Mouse (Mus musculus) CH12.LX (cell line): ENCODE measurements around the gene C130026I21Rik. TPM values are rescaled to one million over a fixed set of nuclear protein-coding genes. Genes with fewer than 3 reads are reported as not detected.
"Not testable (repeated sequence)": the region's sequence is repeated elsewhere in the genome, so short reads cannot be mapped to it uniquely, and the experiment has no call there.

Source experiments
- DNase-seq: peaks from one replicate; pipeline ENCODE4 v3.0.0-alpha.2; 2013; ENCODE audit errors: extremely low read depth
- H3K27ac ChIP-seq: 2 replicates; pipeline ENCODE4 v1.5.1; 2012; ENCODE audit warnings: low read depth, mild to moderate bottlenecking, control low read depth, moderate library complexity; ENCODE audit not compliant: insufficient read depth
- H3K27me3 ChIP-seq: replicated peaks from 2 replicates; pipeline ENCODE3; 2012; ENCODE audit warnings: inconsistent platforms
- H3K36me3 ChIP-seq, 2 experiments: replicated peaks in 1 of 2; 2 replicates each; pipeline versions ENCODE3 to v1.6.1; 2012; ENCODE audit warnings: inconsistent platforms in 1 of 2, low read length in 1 of 2, mild to moderate bottlenecking in 1 of 2, mixed read lengths in 1 of 2, moderate library complexity in 1 of 2; ENCODE audit not compliant: control insufficient read depth in 1 of 2, insufficient read depth in 1 of 2
- H3K4me1 ChIP-seq, 2 experiments: 2 replicates each; pipeline ENCODE4 v1.6.1; 2012; ENCODE audit warnings: inconsistent platforms in 1 of 2, moderate library complexity in 1 of 2; ENCODE audit not compliant: insufficient read depth in 2 of 2, control insufficient read depth in 1 of 2
- H3K4me2 ChIP-seq: 2 replicates; pipeline ENCODE4 v1.6.1; 2012; ENCODE audit warnings: low read depth, mild to moderate bottlenecking, control low read depth; ENCODE audit not compliant: poor library complexity, insufficient read depth, severe bottlenecking
- H3K4me3 ChIP-seq, 3 experiments: fragments of 150-350 bp in 1 of 3; sonication (generic) in 1 of 3; replicated peaks in 1 of 3; 2 replicates each; pipeline versions ENCODE3 to v1.5.1; 2011 to 2012; ENCODE audit warnings: low read depth in 2 of 3, low read length in 2 of 3, mild to moderate bottlenecking in 2 of 3, moderate library complexity in 2 of 3, control low read depth in 1 of 3, improper control_type of control experiment in 1 of 3, inconsistent platforms in 1 of 3, mixed read lengths in 1 of 3; ENCODE audit not compliant: poor library complexity in 1 of 3
- H3K79me2 ChIP-seq: replicated peaks from 2 replicates; pipeline ENCODE4 v1.6.1; 2012; ENCODE audit warnings: mild to moderate bottlenecking, moderate library complexity; ENCODE audit not compliant: control insufficient read depth, poor library complexity, insufficient read depth, severe bottlenecking; ENCODE audit errors: extremely low read depth
- H3K9ac ChIP-seq: 2 replicates; pipeline ENCODE4 v1.6.1; 2012; ENCODE audit warnings: low read depth, mild to moderate bottlenecking, control low read depth, moderate library complexity; ENCODE audit not compliant: insufficient read depth
- H3K9me3 ChIP-seq: replicated peaks from 2 replicates; pipeline ENCODE3; 2012; ENCODE audit warnings: low read length, inconsistent platforms, mixed read lengths
- EP300 ChIP-seq: IDR thresholded peaks from 2 replicates; pipeline ENCODE4 v1.6.1; 2011; ENCODE audit warnings: low read length, improper control_type of control experiment
- ETS1 ChIP-seq: conservative IDR thresholded peaks from 2 replicates; pipeline ENCODE4 v1.6.1; 2012; ENCODE audit warnings: low read depth, mild to moderate bottlenecking, inconsistent platforms, low read length, improper control_type of control experiment, moderate library complexity
- IRF4 ChIP-seq: IDR thresholded peaks from 2 replicates; pipeline ENCODE4 v1.6.1; 2014; ENCODE audit warnings: low read depth, mild to moderate bottlenecking, inconsistent platforms, low read length, improper control_type of control experiment
- KAT2A ChIP-seq: IDR thresholded peaks from 2 replicates; pipeline ENCODE4 v1.6.1; 2012; ENCODE audit warnings: low read length, improper control_type of control experiment, inconsistent platforms; ENCODE audit not compliant: insufficient replicate concordance
- TCF12 ChIP-seq: IDR thresholded peaks from 2 replicates; pipeline ENCODE4 v1.6.1; 2014; ENCODE audit warnings: low read depth, mild to moderate bottlenecking, inconsistent platforms, low read length, improper control_type of control experiment
- dilution Hi-C: fragments of 300-500 bp; cut with MboI; formaldehyde crosslinking; loops from 2 replicates; pipeline ENCODE4 v1.14.3; 2020; ENCODE audit warnings: low sequenced_read_pairs; ENCODE audit not compliant: extremely low pct_unique_long_range_greater_than_20kb, extremely low pct_ligation_motif_present
- in situ Hi-C: fragments of 300-500 bp; cut with MboI; formaldehyde crosslinking; loops from 3 replicates; pipeline ENCODE4 v1.14.3; 2019; ENCODE audit warnings: low sequenced_read_pairs, low pct_ligation_motif_present, low pct_unique_long_range_greater_than_20kb, mixed read lengths
- polyA plus RNA-seq: library from polyadenylated mRNA; unstranded; fragments of >175 nt; gene quantifications from 2 replicates; pipeline ENCODE4 v1.2.1, GENCODE M21; 2012; ENCODE audit warnings: low read depth; ENCODE audit not compliant: insufficient read length
- total RNA-seq, 2 experiments: library from RNA; depleted of rRNA; stranded (reverse); fragments of 300-350 nt in 1 of 2; fragments of >200 nt in 1 of 2; gene quantifications; 2 replicates each; pipeline ENCODE4 v1.2.3; 2012 to 2014

Gene C130026I21Rik
- total and polyA plus RNA-seq, 3 experiments, result 175 to 398 (median 379) TPM

DNA sequence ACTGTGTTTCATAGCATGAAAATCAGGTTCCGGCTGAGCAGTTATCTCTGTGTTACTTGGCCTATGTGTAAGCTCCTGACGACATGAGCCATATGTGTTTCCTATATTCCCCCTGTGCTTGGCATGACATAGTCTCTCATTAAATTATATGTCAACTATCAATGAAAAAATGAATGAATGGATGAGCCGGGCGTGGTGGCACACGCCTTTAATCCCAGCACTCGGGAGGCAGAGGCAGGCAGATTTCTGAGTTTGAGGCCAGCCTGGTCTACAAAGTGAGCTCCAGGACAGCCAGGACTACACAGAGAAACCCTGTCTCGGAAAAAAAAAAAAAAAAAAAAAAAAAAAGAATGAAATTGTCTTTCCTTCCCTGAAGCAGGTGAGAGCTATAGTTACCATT, 171.3 kb downstream of the C130026I21Rik start:
- H3K79me2 ChIP-seq, dilution Hi-C loops, H3K4me3 ChIP-seq, H3K9ac ChIP-seq, in situ Hi-C loops, H3K27ac ChIP-seq, DNase-seq, H3K27me3 ChIP-seq, H3K9me3 ChIP-seq, H3K4me2 ChIP-seq, H3K36me3 ChIP-seq: not testable (repeated sequence)
- H3K4me1 ChIP-seq, result peaks cover 3 to 11% of the 10 kb centered on the region in 2 experiments; a peak in 3 of 4 replicates

DNA sequence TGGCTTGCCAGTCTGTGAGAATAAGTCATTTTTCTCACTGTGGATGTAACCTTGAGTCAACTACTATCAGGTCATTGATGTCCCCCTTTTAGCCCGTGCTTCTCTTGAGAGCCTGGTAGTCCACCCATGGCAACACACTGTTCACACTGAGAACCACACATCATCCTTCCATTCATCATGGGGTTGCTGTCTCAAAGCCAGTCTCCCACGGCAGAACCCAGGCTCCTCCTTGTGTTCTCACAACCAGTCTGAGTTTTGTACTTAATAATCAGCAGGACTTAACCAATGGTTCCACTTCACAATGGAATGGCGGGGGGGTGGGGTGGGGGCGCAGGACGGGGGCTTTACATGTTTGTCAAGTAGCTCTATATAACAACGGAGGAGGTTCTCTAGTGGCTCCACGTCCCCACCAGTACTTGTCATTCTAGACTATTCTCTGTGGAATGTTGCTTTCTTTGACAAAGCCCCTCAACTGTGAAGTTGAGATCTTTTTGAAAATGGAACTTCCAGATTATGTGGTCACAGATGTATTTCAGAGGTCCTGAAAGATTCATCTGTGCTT, 177.3 kb downstream of the C130026I21Rik start:
- H3K4me3 ChIP-seq, H3K4me1 ChIP-seq, H3K27me3 ChIP-seq, dilution Hi-C loops, in situ Hi-C loops, H3K9me3 ChIP-seq, H3K79me2 ChIP-seq, H3K36me3 ChIP-seq: not testable (repeated sequence)
- Histone ChIP-seq H3K9ac (peak overlapping the region; percentile 3; the same call in 1 of the 2 replicates), H3K27ac (0 out of 2 replicates have a peak overlapping the region, but pooled peaks have one; percentile 53), H3K4me2 (peak overlapping the region; percentile 24)
- 0 out of 2 replicates have a peak, but pooled peaks have one; percentile 14 for TF ChIP-seq IRF4
- TF ChIP-seq EP300, result peak; percentile 64; the same call in 1 of the 2 replicates
- TF ChIP-seq TCF12, result 0 out of 2 replicates have a peak, but pooled peaks have one; percentile 20
- TF ChIP-seq KAT2A, result 0 out of 2 replicates have a peak, but pooled peaks have one; percentile 35
- TF ChIP-seq ETS1, result 0 out of 2 replicates have a peak, but pooled peaks have one; percentile 40
- DNase-seq, result peak; percentile 65

DNA sequence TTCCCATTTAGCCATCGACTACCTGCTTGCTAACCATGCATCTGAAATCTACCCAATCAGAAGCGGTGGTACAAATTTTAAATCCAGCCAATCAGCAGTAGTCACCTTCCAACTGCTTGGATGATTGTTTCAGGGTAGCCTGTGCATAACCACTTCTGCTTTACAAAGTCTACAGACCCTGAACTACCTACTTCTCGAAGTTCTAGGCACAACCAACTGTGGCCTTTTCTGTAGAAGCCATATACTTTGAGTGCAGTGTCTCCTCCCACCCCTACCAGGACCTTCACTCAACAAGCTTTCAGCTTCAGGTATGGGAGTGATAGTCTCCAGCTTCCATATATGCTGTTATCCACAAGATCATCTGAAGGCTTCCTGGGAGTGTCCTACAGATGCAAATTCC, 178.2 kb downstream of the C130026I21Rik start:
- dilution Hi-C loops, H3K4me3 ChIP-seq, H3K79me2 ChIP-seq, H3K4me1 ChIP-seq, H3K9me3 ChIP-seq, H3K36me3 ChIP-seq, H3K9ac ChIP-seq, in situ Hi-C loops, H3K4me2 ChIP-seq, DNase-seq, H3K27me3 ChIP-seq, H3K27ac ChIP-seq: not testable (repeated sequence)

DNA sequence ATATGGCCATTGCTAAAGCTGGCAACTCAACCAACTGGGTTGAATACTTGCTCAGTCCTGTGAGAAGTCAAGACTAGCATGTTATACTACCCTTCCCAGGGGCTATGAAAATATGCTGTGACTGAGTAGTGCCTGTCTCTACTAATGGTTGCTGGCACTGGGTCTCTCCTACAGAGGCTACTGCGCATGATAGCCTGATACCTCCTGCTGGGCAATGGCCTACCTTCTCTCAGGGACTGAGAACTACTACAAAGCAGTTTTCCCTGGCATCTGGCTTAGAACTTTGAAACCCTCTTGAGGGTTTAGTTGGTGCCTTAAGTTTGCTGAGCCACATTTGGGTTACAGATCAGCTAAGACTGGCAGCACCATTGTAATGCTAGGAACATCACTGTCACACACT, 184.2 kb downstream of the C130026I21Rik start:
- H3K9ac ChIP-seq, dilution Hi-C loops, H3K36me3 ChIP-seq: not testable (repeated sequence)

GRCm38 (mm10) chr1:85084803-85085202, 185.6 kb downstream of the C130026I21Rik start:
- H3K9ac ChIP-seq, H3K27ac ChIP-seq, H3K9me3 ChIP-seq, H3K79me2 ChIP-seq, DNase-seq, H3K4me2 ChIP-seq, H3K27me3 ChIP-seq, dilution Hi-C loops, H3K36me3 ChIP-seq, H3K4me3 ChIP-seq, H3K4me1 ChIP-seq, in situ Hi-C loops: not testable (repeated sequence)

More for the DNA sequence above, 184.2 kb downstream of the C130026I21Rik start:
- H3K4me1 ChIP-seq, in situ Hi-C loops, H3K79me2 ChIP-seq, DNase-seq, H3K4me3 ChIP-seq, H3K4me2 ChIP-seq, H3K27ac ChIP-seq, H3K9me3 ChIP-seq, H3K27me3 ChIP-seq: not testable (repeated sequence)
